Comparison of ENCODE assay signal across 14 mouse cellular contexts in genomic region chr9:102733459-102733858, GRCm38 (mm10). TPM values are rescaled to one million over a fixed set of nuclear protein-coding genes. Genes with fewer than 3 reads are reported as not detected.
DNase-seq lines count a peak whose midpoint lies in the region; ATAC-seq and TF ChIP-seq lines count a peak whose summit lies in the region.
"Had no signal": no experiment of that assay in that cellular context is flagged by ENCODE, and none has a peak within 500 bp of the region (broad histone marks: within the 10 kb centered on the region; RNA-seq: fewer than 3 reads in every experiment).

No protein-coding gene starts in this region.

- H3K27ac ChIP-seq in kidney, embryonic 14.5 days (ENCODE audit: low read depth, low read length): peak overlapping the region; percentile 83; the same call in 1 of the 2 replicates
- H3K27ac ChIP-seq in lung, embryonic 16.5 days (ENCODE audit: low read length): peak overlapping the region; percentile 90
- peak overlapping the region; percentile 88 for H3K27ac ChIP-seq in embryonic fibroblast, embryonic 13.5 days (ENCODE audit: insufficient read depth, low read length)
- H3K27ac ChIP-seq in stomach, embryonic 15.5 days: peak overlapping the region; percentile 87
- H3K27ac ChIP-seq: forebrain, embryonic 13.5 days; heart, embryonic 13.5 days; limb, embryonic 12.5 days; neural tube, embryonic 12.5 days had no signal

- H3K36me3 ChIP-seq in kidney, embryonic 14.5 days (ENCODE audit: control insufficient read depth, insufficient read depth, low read length): peaks cover 55% of the 10 kb centered on the region
- peaks cover 49% of the 10 kb centered on the region for H3K36me3 ChIP-seq in lung, embryonic 16.5 days (ENCODE audit: control insufficient read depth, insufficient read depth, low read length)
- H3K36me3 ChIP-seq in stomach, embryonic 15.5 days: peaks cover 45% of the 10 kb centered on the region

- no peak overlapping the region for H3K9ac ChIP-seq in kidney, embryonic 14.5 days (ENCODE audit: low read depth, low read length)
- H3K9ac ChIP-seq in lung, embryonic 16.5 days (ENCODE audit: low read length): no peak overlapping the region
- H3K9ac ChIP-seq in stomach, embryonic 15.5 days: no peak overlapping the region
- H3K9ac ChIP-seq: forebrain, embryonic 13.5 days; heart, embryonic 13.5 days; limb, embryonic 12.5 days; neural tube, embryonic 12.5 days had no signal

- no peak overlapping the region for H3K4me2 ChIP-seq in kidney, embryonic 14.5 days (replicated peaks; ENCODE audit: low read depth, low read length)
- H3K4me2 ChIP-seq in lung, embryonic 16.5 days (ENCODE audit: low read depth, low read length): no peak overlapping the region
- H3K4me2 ChIP-seq in stomach, embryonic 15.5 days: no peak overlapping the region
- H3K4me2 ChIP-seq: forebrain, embryonic 13.5 days; heart, embryonic 13.5 days; limb, embryonic 12.5 days; neural tube, embryonic 12.5 days had no signal

- TF ChIP-seq POLR2A in embryonic fibroblast, embryonic 13.5 days (IDR thresholded peaks at IDR 0.05; ENCODE audit: low read depth, low read length): peak; percentile 18; the same call in 1 of the 2 replicates

- DNase-seq in kidney, postnatal 14 days: no peak
- DNase-seq in lung, postnatal 25 days (ENCODE audit: low spot score): no peak
- DNase-seq: cerebellum, adult 18-20 months; gastrocnemius, postnatal 10 days had no signal

- no peaks in the 10 kb centered on the region for H3K27me3 ChIP-seq in kidney, embryonic 14.5 days (ENCODE audit: control insufficient read depth, insufficient read depth, low read length)
- no peaks in the 10 kb centered on the region for H3K27me3 ChIP-seq in lung, embryonic 16.5 days (ENCODE audit: control insufficient read depth, insufficient read depth, low read depth, low read length)
- no peaks in the 10 kb centered on the region for H3K27me3 ChIP-seq in stomach, embryonic 15.5 days (replicated peaks)
- H3K27me3 ChIP-seq: forebrain, embryonic 13.5 days; heart, embryonic 13.5 days; limb, embryonic 12.5 days; neural tube, embryonic 12.5 days had no signal

- no peak overlapping the region for H3K4me3 ChIP-seq in kidney, embryonic 14.5 days (ENCODE audit: low read length)
- H3K4me3 ChIP-seq in lung, embryonic 16.5 days (ENCODE audit: low read length): no peak overlapping the region
- no peak overlapping the region for H3K4me3 ChIP-seq in embryonic fibroblast, embryonic 13.5 days (ENCODE audit: insufficient read depth, low read length)
- H3K4me3 ChIP-seq in stomach, embryonic 15.5 days (replicated peaks): no peak overlapping the region
- H3K4me3 ChIP-seq: forebrain, embryonic 13.5 days; heart, embryonic 13.5 days; limb, embryonic 12.5 days; neural tube, embryonic 12.5 days had no signal

- no peaks in the 10 kb centered on the region for H3K9me3 ChIP-seq in kidney, embryonic 14.5 days (ENCODE audit: control insufficient read depth, low read length)
- H3K9me3 ChIP-seq in lung, embryonic 16.5 days (ENCODE audit: control insufficient read depth, low read length): no peaks in the 10 kb centered on the region
- no peaks in the 10 kb centered on the region for H3K9me3 ChIP-seq in stomach, embryonic 15.5 days
- H3K9me3 ChIP-seq: forebrain, embryonic 13.5 days; heart, embryonic 13.5 days; limb, embryonic 12.5 days; neural tube, embryonic 12.5 days had no signal

- H3K4me1 ChIP-seq in kidney, embryonic 14.5 days (ENCODE audit: control insufficient read depth, insufficient read depth, low read length): 0 out of 2 replicates have a peak, but pooled peaks cover 5% of the 10 kb centered on the region
- H3K4me1 ChIP-seq in lung, embryonic 16.5 days (replicated peaks; ENCODE audit: control insufficient read depth, insufficient read depth, low read length): peaks cover 20% of the 10 kb centered on the region
- peaks cover 28% of the 10 kb centered on the region for H3K4me1 ChIP-seq in embryonic fibroblast, embryonic 13.5 days (ENCODE audit: control insufficient read depth, insufficient read depth, low read length)
- H3K4me1 ChIP-seq in stomach, embryonic 15.5 days: peaks cover 20% of the 10 kb centered on the region; the same call in 1 of the 2 replicates

- ATAC-seq in kidney, embryonic 14.5 days (ENCODE audit: low FRiP score, low TSS enrichment): no peak
- no peak for ATAC-seq in lung, embryonic 16.5 days (ENCODE audit: low read depth)
- ATAC-seq in stomach, embryonic 15.5 days (ENCODE audit: insufficient read depth, low FRiP score, low read depth): no peak
- no peak for ATAC-seq in erythroblast, adult 5-6 weeks (replicated peaks; ENCODE audit: low FRiP score, poor library complexity, severe bottlenecking)
- ATAC-seq: hindbrain, embryonic 16.5 days had no signal

- no peak for TF ChIP-seq CTCF in embryonic fibroblast, embryonic 13.5 days (IDR thresholded peaks at IDR 0.05; ENCODE audit: borderline replicate concordance, insufficient read depth, low read length)

- WGBS in kidney, embryonic 14.5 days: 88% methylated on average over 5 of the region's 5 CpGs
- whole genome bisulfite sequencing in lung, embryonic 16.5 days: 74% methylated on average over 5 of the region's 5 CpGs
- WGBS in stomach, embryonic 15.5 days: 76% methylated on average over 5 of the region's 5 CpGs

RNA-seq across cellular contexts. Expression of gene Amotl2, which starts 17.0 kb away (rescaled TPM):
- 20.8 and 30.1 TPM in 2 replicates for polyA plus RNA-seq in kidney, embryonic 14.5 days (2014; fragmentation: Nextera tagmentation; extraction: Ambion mirVana)
- polyA plus RNA-seq in lung, embryonic 16.5 days (2015; fragmentation: Nextera tagmentation; extraction: Ambion mirVana): 37.6 and 40.1 TPM in 2 replicates
- 135 and 188 TPM in 2 replicates for polyA plus RNA-seq in embryonic fibroblast, embryonic 13.5 days (2011; ENCODE audit: insufficient read length, low read depth, missing spikeins)
- 35.3 and 37.7 TPM in 2 replicates for polyA plus RNA-seq in stomach, embryonic 15.5 days (2015; fragmentation: Nextera tagmentation; extraction: Ambion mirVana)
- 0.19 and 0.63 TPM in 2 replicates for total RNA-seq in erythroblast, adult 5-6 weeks (2015; ENCODE audit: low replicate concordance)
- 2.5 and 3.7 TPM in 2 replicates for total RNA-seq in erythroblast, adult 5-6 weeks (2017; ENCODE audit: low replicate concordance)
